Mouse (Mus musculus) heart, postnatal 0 days (tissue): Measurements from ENCODE around the gene Cldn19. TPM values are rescaled to one million over a fixed set of nuclear protein-coding genes. Genes with fewer than 3 reads are reported as not detected.
"Not testable (repeated sequence)": the region's sequence is repeated elsewhere in the genome, so short reads cannot be mapped to it uniquely, and the experiment has no call there.

Source experiments
- ATAC-seq: fragments of 200-750 bp; cut with Nextera tagmentation; 2 replicates; pipeline ENCODE4 v1.8.0; 2017; ENCODE audit warnings: low read depth, moderate number of reproducible peaks, moderate library complexity; ENCODE audit not compliant: insufficient read depth
- DNase-seq: peaks from one replicate; pipeline ENCODE4 v3.0.0-alpha.2; 2016; ENCODE audit warnings: low spot score
- H3K27ac ChIP-seq: fragments of 300-500 bp; sonication (generic); 2 replicates; pipeline ENCODE4 v1.5.1; 2014; ENCODE audit warnings: low read depth, mild to moderate bottlenecking
- H3K27me3 ChIP-seq: fragments of 300-500 bp; sonication (generic); 2 replicates; pipeline ENCODE4 v1.6.1; 2014; ENCODE audit warnings: low read length, mixed read lengths; ENCODE audit not compliant: control insufficient read depth, insufficient read depth
- H3K36me3 ChIP-seq: fragments of 300-500 bp; sonication (generic); replicated peaks from 2 replicates; pipeline ENCODE4 v1.6.1; 2014; ENCODE audit warnings: low read length, mixed read lengths; ENCODE audit not compliant: control insufficient read depth, insufficient read depth
- H3K4me1 ChIP-seq: fragments of 300-500 bp; sonication (generic); 2 replicates; pipeline ENCODE4 v1.6.1; 2014; ENCODE audit warnings: antibody characterized with exemption; ENCODE audit not compliant: control insufficient read depth, insufficient read depth
- H3K4me2 ChIP-seq: fragments of 300-500 bp; sonication (generic); 2 replicates; pipeline ENCODE4 v1.6.1; 2014; ENCODE audit warnings: low read depth, mild to moderate bottlenecking, low read length, moderate library complexity
- H3K4me3 ChIP-seq: fragments of 300-500 bp; sonication (generic); 2 replicates; pipeline ENCODE4 v1.5.1; 2014; ENCODE audit warnings: low read depth, low read length
- H3K9ac ChIP-seq: fragments of 300-500 bp; sonication (generic); replicated peaks from 2 replicates; pipeline ENCODE4 v1.6.1; 2014; ENCODE audit warnings: low read depth, low read length, mixed read lengths
- H3K9me3 ChIP-seq: fragments of 300-500 bp; sonication (generic); replicated peaks from 2 replicates; pipeline ENCODE4 v1.6.1; 2016; ENCODE audit warnings: low read length; ENCODE audit not compliant: control insufficient read depth
- CTCF ChIP-seq: IDR thresholded peaks from 2 replicates; pipeline ENCODE4 v1.5.1; 2016; ENCODE audit warnings: antibody characterized with exemption, control low read depth, low read depth
- EP300 ChIP-seq: IDR thresholded peaks from 2 replicates; pipeline ENCODE4 v1.6.1; 2016; ENCODE audit warnings: antibody characterized with exemption, low read depth
- WGBS: fragments of 180-500 bp; shearing (Covaris S2); extraction: QIAGEN DNeasy Blood & Tissue Kit; methylation state at CpG from one replicate; pipeline ENCODE4 v1.1.7; 2014; 5-methylcytosine and 5-hydroxymethylcytosine counted together
- polyA plus RNA-seq: library from polyadenylated mRNA; unstranded; fragments of >200 nt; fragmentation: Nextera tagmentation; extraction: Ambion mirVana; gene quantifications from 2 replicates; pipeline ENCODE4 v1.2.1, GENCODE M21; 2015
- total RNA-seq: library from RNA; depleted of rRNA; stranded (reverse); fragments of >200 nt; gene quantifications from 2 replicates; pipeline ENCODE4 v1.2.3, GENCODE M21; 2014; ENCODE audit warnings: low replicate concordance

Cldn19 gene
- total and polyA plus RNA-seq, 2 experiments from 2014 or later, result not detected

DNA sequence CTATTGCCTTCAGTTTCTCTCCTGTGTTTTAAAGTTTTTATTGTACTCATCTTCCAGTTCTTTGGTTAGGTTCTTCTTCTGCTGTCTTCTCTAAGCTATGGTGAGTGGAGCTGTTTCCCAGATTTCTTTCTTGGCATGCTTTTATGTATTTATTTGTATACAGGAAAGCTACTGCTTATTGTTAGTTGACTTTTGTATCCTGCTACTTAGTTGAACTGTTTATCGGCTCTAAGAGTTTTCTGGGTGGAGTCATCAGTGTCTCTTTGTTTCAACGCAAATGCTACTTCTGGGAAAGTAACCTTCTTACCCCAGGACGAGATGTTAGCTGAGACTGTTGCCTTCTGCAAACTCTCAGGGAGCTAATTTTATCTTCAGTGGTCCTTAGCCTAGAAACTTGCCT, 8.2 kb downstream of the Cldn19 start:
- no peak overlapping the region for H3K4me2 ChIP-seq
- H3K4me3 ChIP-seq, result no peak overlapping the region
- no peaks in the 10 kb centered on the region for H3K9me3 ChIP-seq
- H3K4me1 ChIP-seq, result no peaks in the 10 kb centered on the region
- DNase-seq, result no peak
- no peaks in the 10 kb centered on the region for H3K36me3 ChIP-seq
- 44% methylated on average over 3 of the region's 3 CpGs for WGBS
- H3K27ac ChIP-seq, result peak overlapping the region; percentile 44; the same call in 1 of the 2 replicates
- no peak for ATAC-seq
- no peaks in the 10 kb centered on the region for H3K27me3 ChIP-seq
- no peak overlapping the region for H3K9ac ChIP-seq
- TF ChIP-seq CTCF (no peak), EP300 (no peak)

DNA sequence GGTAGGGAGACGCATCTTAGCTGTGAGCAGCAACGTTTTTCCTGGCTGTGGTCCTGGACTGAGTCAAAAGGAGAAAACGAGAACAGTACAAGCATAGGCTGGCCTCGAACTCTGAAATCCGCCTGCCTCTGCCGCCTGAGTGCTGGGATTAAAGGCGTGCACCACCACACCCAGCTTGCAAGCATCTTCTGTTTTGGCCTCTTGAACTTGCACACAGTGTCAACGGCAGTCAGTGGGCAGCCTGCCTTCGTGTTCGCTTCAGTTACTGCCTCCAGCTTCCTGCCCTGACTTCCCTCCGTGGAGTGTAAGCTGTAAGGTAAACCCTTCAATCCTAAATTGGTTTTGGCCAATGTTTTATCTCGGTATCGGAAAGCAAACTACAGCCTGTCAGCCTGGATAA, 11.4 kb downstream of the Cldn19 start:
- no peaks in the 10 kb centered on the region for H3K27me3 ChIP-seq
- H3K9me3 ChIP-seq, result no peaks in the 10 kb centered on the region
- DNase-seq (no peak), ATAC-seq (no peak)
- no peak overlapping the region for H3K4me3 ChIP-seq
- H3K27ac ChIP-seq, result no peak overlapping the region
- peaks cover 16% of the 10 kb centered on the region for H3K36me3 ChIP-seq
- TF ChIP-seq EP300, result no peak
- no peak for TF ChIP-seq CTCF
- H3K9ac ChIP-seq, result no peak overlapping the region
- no peaks in the 10 kb centered on the region for H3K4me1 ChIP-seq
- no peak overlapping the region for H3K4me2 ChIP-seq
- WGBS, result 70% methylated on average over 13 of the region's 13 CpGs

DNA sequence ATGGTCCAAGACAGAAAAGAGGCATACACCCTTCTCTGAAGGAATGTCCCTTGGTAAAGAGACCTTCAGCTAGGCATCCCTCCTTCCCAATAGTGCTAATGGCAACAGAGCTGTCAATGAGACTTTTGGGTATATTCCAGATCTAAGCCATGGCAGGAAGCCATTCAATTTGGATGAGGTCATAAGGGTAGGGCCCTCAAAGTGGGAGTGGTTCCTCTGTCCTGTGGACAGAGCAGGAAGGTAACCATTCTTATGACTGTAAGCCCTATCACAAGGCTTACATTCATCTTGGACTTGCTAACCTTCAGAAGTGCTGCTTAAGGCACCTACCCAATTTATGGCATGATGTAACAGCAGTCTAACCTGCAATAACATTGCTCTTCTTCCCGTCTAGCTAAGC, 19.4 kb downstream of the Cldn19 start:
- TF ChIP-seq CTCF (no peak), EP300 (no peak)
- peak; percentile 81 for ATAC-seq

GRCm38 (mm10) chr4:119275226-119275625, 20.0 kb downstream of the Cldn19 start:
- Histone ChIP-seq H3K4me1 (no peaks in the 10 kb centered on the region), H3K9ac (no peak overlapping the region), H3K27ac (peak overlapping the region; percentile 86), H3K36me3 (peaks cover 63% of the 10 kb centered on the region), H3K4me3 (no peak overlapping the region), H3K27me3 (no peaks in the 10 kb centered on the region), H3K4me2 (0 out of 2 replicates have a peak overlapping the region, but pooled peaks have one; percentile 2), H3K9me3 (no peaks in the 10 kb centered on the region)
- DNase-seq (peak; percentile 68), ATAC-seq (peak; percentile 70)
- 36% methylated on average over 2 of the region's 2 CpGs for WGBS
- TF ChIP-seq CTCF, result no peak
- peak; percentile 71; the same call in 1 of the 2 replicates for TF ChIP-seq EP300

More for the DNA sequence above, 19.4 kb downstream of the Cldn19 start:
- H3K36me3 ChIP-seq, result peaks cover 61% of the 10 kb centered on the region
- H3K27ac ChIP-seq, result peak overlapping the region; percentile 86
- 0 out of 2 replicates have a peak overlapping the region, but pooled peaks have one; percentile 2 for H3K4me2 ChIP-seq
- DNase-seq, result no peak
- no peaks in the 10 kb centered on the region for H3K9me3 ChIP-seq
- no peak overlapping the region for H3K9ac ChIP-seq
- no peak overlapping the region for H3K4me3 ChIP-seq
- WGBS, result 65% methylated on average over 1 of the region's 1 CpGs
- no peaks in the 10 kb centered on the region for H3K27me3 ChIP-seq
- no peaks in the 10 kb centered on the region for H3K4me1 ChIP-seq

- ATAC-seq (0 out of 2 replicates have a peak, but pooled peaks have one; percentile 18), DNase-seq (no peak)
- Histone ChIP-seq H3K36me3 (peaks cover 61% of the 10 kb centered on the region), H3K9me3 (no peaks in the 10 kb centered on the region), H3K4me3 (no peak overlapping the region), H3K27me3 (no peaks in the 10 kb centered on the region), H3K27ac (peak overlapping the region; percentile 86), H3K9ac (no peak overlapping the region), H3K4me1 (no peaks in the 10 kb centered on the region), H3K4me2 (no peak overlapping the region)
- TF ChIP-seq EP300, result no peak
- no peak for TF ChIP-seq CTCF
- WGBS, result 60% methylated on average over 2 of the region's 2 CpGs
Measured at GRCm38 (mm10) chr4:119275726-119276125, 20.5 kb downstream of the Cldn19 start.

DNA sequence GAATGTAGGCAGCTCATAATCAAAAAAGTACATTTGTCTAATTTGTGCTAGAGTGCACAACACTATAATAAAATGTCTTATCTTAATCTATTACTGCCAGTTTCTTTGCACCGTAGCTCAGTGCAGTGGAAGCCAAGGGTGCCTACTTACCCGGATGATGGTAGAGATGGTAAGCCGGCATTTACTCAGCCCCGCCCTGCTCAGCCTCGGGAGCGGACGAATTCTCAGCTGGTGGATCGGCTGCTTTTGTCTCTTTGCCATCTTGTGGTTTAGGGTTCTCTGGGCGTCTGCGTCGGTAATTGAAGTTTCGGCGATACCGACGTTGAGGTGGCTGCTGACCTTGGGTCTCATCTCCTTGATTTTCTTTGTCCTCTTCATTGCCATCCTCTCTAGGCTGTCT, 23.6 kb downstream of the Cldn19 start:
- not testable (repeated sequence) for H3K9me3 ChIP-seq, H3K4me1 ChIP-seq, H3K27ac ChIP-seq, H3K9ac ChIP-seq, H3K4me2 ChIP-seq, H3K27me3 ChIP-seq, DNase-seq, ATAC-seq, H3K4me3 ChIP-seq
- WGBS, result 84% methylated on average over 15 of the region's 15 CpGs
- peaks cover 68% of the 10 kb centered on the region for H3K36me3 ChIP-seq
